Mouse (Mus musculus): ENCODE results near the gene Dnah7b.
"Not testable (repeated sequence)": the region's sequence is repeated elsewhere in the genome, so short reads cannot be mapped to it uniquely, and the experiment has no call there.

The Dnah7b gene

DNA sequence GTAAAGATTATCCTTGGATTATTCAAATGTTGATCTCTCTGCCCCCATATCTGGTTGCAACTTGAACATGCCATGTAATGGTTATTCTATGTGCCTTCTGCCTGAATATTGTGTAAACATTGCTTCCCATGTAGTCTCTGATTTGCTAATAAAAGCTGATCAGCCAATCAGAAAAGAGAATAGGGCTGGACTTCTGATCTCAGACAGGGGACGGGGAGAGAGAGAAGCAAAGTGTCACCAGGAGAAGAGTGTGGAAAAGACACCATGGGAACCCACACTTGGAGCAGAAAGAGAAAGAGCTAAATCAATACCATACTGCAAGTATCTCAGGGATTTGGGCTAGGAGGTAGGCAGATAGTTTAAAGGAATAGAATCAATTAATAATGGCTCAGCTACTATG lies at the start of gene Dnah7b:
Dnah7b (plus strand) TSS at position 301 of the 400 bp plus-strand sequence.
- no peak for DNase-seq (ENCODE audit: low spot score)

DNA sequence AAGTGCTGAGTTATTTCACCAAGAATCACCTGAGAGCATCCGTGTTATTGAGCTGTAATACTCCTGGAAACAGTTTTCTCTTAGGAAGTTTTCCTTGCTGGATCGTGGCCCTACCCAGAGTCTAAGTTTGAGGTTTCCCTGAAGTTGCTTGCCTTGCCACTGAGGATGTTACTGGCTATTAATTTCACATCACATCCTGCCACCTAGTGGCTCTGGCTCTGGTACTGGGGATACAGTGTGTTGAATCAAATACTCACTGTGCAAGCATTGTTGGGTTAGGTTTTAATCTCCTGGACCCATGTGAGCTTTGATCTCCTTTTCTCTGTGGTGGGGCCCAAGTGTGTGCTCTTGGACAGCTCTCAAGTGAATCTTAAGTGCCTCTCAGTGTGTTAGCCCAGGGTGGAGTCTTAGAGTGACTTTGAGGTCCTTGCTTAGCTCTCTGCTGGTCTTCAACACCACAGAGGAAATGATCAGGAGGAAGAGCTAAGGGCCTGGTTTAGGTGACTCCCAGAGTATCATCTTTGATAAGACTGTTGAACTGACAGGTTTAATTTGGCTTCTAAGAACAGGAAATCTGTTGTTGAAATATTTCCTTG lies 47.6 kb upstream of the Dnah7b start:
- DNase-seq (ENCODE audit: low spot score), result peak; percentile 9

DNA sequence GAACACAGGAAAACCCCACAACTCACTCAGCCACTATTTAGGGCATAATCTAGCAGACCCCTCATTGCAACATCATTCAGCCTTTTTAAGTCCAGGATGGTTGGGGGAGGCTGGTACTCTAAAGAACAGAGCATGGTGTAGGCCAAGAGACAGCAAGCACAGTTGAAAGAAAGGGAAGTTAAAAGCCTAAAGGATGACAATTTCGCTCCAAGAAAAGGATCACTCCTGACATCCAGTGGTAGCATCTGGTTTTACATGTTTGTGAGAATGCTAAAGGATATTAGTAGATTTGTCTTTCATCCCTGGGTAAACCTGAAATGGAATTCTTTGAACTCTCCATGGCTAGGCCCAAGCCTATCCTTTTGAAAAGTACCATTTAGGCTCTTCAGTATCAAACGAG lies 43.9 kb upstream of the Dnah7b start:
- DNase-seq (ENCODE audit: low spot score), result peak; percentile 7

DNA sequence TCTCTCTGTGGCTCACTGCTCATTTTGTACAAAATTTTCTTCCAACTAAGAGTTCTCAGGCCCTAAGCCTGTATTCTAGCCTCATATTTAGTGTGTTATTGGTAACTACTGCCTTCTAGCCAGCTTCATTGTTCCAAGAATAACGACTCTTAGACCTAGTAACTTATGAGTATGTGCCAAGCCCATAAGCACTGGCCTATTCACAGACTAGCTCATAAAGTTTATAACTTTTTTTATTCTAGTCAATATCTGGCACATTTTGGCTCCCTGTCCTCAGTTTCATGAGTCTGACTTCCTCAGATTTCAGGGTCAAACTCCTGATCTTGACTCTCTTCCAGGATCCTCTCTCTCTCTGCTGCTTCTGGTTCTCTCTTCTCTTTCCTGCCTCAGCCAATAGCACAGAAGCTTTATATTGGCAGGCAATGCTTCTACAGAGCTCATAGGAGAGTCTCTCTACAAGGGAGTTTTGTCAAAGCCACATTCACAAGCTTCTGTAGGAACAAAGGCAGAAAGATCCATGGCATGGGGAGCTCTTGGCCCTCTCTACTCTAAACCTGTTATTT lies 34.0 kb upstream of the Dnah7b start:
- no peak for DNase-seq (ENCODE audit: low spot score)

DNA sequence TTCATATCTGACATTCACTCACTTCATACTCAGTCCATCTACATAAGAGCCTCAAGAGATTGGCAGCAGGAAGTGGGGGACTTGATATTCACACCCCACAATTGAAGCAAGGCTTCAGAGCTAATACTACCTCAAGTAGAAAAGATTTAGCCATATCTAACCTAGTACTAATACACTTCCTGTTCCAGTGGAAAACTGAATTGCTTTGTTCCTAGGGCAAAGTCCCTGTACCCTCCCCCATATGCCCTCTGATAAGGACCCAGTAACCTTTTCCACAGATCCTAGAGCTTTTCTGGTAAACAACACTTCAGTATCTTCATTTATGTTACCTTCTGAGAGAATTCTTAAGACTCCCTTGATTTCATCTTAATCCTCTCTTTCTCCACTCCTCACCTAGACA lies 17.9 kb upstream of the Dnah7b start:
- DNase-seq (ENCODE audit: low spot score), result no peak

DNA sequence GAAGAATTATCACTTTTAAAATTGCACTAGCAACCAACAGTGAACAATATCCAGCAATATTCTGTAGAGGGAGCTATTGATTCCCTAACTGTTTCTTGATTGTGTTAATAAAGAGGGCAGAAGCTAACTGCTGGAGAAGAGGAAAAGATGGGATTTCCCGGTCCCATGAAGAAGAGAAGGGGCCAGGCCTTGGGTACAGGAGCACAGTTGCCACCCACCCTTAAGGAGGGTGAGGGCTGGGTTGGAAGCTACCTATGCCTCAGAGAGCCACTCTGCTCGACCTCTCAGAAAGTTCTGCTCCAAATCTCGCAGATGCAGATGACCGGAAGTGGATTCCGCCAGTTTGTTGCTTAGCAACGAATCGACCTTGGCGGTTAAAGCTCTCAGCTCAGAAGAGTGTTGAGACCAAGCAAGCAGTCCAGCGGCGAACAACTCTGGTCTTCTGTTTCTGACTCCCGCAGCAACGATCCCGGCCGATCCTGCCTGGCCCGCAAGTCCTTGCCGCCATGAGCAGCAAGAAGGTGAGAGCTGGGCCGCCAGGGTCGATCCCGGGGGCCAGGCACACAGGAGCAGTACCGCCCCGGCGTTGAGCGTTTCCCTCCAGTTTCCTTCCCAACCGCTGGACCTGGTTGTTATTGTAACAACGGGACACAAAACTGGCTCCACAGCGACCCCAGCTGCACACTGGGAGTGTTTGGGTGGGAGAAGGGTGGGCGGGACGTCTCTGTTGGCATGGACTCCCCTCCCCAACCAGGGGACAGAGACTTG lies 553 bp downstream of the Dnah7b start:
- peak; percentile 31 for DNase-seq (ENCODE audit: low spot score)

DNA sequence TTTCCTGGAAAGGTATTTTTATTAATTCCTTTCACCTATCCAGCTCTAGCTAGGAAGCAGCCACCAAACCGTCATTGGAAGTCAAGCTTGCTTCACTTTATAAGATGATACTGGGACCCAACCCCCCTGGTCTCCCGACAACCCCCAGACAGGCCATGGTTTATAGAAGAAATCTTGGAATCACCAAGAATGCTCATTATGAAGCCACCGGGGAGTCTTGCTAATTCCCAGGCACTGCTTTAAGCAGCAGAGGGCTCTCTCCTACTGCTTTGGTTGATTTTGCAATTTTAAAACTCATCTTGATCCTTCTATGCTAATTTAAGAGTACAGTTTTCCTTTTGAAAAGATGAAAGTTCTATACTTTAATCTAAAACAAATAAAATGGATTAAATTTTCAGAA lies 2.7 kb downstream of the Dnah7b start:
- not testable (repeated sequence) for DNase-seq (ENCODE audit: low spot score)

DNA sequence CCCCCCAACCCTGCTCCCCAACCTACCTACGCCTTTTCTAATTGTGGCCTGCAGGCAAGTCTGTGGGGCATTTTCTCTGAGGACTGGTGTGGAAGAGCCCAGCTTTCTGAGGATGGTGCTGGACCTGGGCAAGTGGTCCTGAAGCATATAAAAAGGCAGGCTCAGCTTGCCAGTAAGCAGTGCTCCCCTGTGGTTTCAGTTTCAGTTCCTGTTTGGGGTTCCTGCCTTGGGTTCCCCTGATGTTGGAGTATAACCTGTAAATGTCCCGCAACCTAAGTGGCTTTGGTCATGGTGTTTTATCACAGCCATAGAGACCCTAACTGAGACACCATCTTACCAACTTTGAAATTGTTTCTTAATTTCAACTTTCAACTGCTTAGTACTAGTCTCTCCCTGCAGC lies 11.8 kb downstream of the Dnah7b start:
- no peak for DNase-seq (ENCODE audit: low spot score)

DNA sequence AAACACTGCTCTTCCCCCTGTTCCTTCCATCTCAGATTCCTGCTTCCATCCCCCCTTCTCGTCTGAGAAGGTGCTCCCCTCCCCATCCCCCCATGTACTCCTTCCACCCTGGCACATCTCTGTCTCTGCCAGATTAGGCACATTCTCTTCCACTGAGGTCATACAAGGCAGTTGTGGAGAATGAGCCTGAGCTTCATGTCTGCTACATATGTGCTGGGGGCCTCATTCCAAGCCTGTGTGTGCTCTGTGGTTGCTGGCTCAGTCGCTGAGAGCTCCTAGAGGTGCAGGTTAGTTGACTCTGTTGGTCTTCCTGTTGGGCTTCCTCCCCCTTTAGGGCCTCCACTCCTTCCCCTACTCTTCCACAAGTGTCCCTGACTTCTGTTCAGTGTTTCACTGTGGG lies 34.4 kb downstream of the Dnah7b start:
- no peak for DNase-seq (ENCODE audit: low spot score)

DNA sequence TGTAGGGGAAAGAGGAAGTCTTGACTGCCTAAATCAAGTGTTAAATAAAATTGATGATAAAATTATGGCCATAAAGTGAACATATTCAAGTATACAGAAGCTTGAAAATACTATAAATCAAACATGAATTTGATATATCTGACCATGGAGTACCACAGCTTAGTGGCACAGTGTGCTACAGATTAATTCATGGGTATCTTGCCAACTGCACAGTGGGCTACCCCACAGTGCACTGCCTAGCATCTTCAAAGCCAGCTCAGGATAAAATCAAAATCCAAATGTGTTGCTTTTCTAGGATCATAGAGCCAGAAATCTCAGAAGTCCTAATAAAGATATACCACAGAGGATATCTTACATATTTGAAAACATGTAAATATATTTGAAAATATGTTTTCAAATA lies 46.5 kb downstream of the Dnah7b start:
- DNase-seq (ENCODE audit: low spot score), result not testable (repeated sequence)

DNA sequence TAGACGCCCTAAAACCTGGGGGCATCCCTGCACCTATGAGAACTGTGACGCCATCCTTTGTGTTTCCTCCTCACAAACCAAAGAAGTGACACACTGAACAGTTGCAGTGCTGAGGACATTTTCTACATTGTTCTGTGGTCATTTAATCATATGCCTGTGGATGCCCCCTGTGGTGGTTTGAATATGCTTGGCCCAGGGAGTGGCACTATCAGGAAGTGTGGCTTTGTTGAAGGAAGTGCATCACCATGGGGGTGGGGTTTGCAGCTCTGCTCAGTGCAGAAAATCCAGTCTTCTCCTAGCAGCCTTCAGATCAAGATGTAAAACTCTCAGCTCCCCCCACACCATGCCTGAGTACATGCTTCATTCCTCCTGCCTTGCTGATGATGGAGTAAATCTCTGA lies 51.1 kb downstream of the Dnah7b start:
- DNase-seq (ENCODE audit: low spot score), result not testable (repeated sequence)

DNA sequence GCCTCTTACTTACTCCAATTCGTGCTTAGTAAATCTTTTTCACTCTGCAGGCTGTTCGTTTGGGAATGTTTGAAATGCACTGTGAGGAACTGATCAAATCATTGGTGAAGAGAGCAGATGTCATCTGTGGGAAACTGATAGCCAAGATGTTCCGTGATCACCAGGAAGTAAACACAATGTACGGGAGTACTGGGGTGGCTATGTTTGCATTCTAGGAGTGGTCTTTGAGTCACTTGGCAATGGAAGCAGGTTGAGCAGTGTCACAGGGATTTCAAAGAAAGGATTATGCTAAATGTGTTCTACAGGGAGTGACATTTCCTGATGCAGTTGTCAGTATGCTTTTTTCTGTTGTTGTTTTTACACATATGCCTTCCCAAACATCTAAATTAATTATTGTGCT lies 61.9 kb downstream of the Dnah7b start:
- DNase-seq (ENCODE audit: low spot score), result no peak

DNA sequence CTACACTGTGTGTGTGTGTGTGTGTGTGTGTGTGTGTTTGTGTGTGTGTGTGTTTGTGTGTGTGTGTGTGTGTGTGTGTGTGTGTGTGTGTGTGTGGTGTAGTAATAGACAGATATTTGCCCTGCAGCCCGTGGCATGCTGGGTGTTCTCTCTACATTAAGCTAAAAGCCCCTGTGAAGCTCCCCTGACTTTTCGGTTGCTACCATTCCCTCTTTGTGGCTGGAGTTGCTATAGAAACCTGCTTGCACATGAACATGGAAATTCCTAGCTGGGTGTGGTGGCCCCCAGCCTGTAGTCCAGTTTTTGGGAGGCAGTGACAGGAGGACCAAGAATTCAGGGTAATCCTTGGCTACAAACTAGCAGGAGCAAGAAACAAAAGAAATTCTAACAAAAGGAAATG lies 130.7 kb downstream of the Dnah7b start:
- DNase-seq (ENCODE audit: low spot score), result not testable (repeated sequence)

DNA sequence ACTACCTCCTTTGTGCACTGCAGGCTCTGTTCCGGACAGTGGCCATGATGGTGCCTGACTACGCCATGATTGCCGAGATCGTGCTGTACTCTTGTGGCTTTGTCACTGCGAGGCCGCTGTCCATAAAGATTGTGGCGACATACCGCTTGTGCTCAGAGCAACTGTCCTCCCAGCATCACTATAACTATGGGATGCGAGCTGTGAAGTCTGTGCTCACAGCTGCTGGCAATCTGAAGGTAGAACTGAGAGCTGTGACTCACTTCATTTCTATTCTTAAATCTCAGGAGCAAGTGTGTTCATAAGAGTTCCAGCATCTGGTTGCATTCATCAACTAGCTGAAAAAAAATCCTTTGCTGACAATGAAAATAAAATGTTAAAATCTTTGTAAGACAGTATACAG lies 135.1 kb downstream of the Dnah7b start:
- DNase-seq (ENCODE audit: low spot score), result not testable (repeated sequence)

DNA sequence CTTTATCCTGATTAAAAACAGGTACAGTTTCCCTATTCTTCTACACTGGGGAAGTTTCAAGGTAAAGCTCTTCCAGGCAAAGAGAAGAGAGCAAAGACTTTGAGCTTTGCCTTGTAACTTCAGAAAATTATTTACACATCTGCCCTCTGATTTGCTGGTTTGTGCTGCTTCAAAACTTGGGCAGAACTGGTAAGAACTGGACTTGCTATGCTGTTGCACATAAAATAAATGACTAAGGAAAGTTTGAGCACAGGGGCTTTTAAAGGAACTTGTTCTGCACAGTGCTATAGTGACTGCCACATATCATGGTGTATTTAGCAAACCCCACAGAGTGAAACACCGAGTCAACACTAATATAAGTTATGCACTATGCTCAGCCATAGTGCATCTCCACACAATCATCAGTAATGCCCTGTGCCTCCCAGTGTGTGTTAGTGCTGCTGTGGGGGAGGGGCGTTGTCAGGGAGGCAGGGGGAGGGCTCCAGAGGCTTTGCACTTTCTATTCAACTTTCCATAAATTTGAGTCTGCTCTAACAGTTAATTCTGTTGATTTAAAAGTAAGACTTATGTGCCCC lies 144.0 kb downstream of the Dnah7b start:
- not testable (repeated sequence) for DNase-seq (ENCODE audit: low spot score)

DNA sequence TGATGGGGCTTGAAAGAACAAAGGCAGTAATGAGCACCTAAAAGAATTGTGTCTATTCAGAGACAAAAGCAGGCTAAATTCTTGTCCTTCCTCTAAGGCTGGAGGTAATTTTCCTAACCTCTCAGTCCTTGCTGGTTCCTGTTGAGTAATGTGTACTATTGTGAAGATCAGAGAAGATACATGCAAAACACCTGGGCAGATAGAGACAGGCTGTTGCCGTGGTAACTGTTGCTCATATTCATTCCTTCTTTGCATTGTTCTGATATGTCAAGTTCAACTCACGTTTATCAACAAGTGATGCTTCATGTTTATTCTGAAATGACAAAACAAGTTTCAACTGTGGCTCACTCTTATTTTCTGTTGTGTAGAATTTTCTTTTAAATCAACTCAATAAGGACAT lies 156.6 kb downstream of the Dnah7b start:
- DNase-seq (ENCODE audit: low spot score), result not testable (repeated sequence)

DNA sequence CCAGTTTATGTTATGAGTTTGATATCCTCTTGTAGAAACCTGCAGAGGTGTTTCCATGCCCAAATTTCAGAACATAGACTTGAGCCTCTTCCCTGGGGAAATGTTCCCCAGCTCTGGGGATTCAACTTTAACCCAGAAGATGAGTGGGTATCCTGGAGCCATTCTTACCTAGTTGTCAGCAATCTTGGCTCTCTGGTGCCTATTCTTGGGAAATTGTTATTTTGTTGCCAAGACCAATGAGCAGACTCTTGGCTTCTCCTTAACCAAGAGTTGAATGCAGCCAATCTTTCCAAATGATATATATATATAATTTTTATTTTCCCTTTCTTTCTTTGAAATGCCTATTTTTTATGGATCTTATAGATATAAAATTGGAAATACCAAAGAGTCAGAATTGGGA lies 160.0 kb downstream of the Dnah7b start:
- not testable (repeated sequence) for DNase-seq (ENCODE audit: low spot score)

DNA sequence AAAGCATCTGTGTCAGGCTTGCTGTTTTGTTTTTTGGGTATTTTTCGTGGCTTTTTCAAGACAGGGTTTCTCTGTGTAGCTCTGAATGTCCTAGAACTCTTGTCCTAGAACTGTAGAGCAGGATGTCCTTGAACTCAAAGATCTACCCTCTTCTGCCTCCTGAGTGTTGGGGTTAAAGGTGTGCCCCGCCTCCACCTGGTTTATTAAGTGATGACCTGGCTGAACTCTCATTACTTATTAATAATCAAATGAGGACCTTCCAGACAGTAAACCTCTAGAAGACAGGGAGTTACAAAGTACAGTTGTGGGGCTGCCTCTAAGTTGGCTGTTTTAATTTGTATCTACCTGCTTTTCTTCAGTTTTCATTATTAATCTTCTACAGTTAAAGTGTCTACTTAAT lies 202.7 kb downstream of the Dnah7b start:
- DNase-seq (ENCODE audit: low spot score), result not testable (repeated sequence)

DNA sequence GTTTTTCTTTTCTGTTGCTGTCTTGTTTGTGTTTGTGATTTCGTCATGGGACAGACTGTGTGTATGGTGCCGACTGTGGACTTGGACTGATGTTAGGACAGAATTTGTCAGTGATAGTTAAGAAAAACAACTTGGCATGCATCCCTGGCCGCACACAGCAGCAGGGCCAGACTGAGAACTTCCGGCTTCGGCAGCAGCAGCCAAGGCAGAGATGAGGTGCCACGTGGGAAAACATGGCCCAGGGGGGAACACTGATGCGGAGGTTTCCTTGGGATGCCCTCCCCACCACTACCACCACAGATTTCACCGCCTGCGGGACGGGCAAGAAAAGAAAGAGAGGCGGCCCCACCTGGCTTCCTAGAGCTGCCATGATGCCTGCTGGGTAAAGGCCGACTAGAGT lies 205.8 kb downstream of the Dnah7b start:
- DNase-seq (ENCODE audit: low spot score), result no peak

DNA sequence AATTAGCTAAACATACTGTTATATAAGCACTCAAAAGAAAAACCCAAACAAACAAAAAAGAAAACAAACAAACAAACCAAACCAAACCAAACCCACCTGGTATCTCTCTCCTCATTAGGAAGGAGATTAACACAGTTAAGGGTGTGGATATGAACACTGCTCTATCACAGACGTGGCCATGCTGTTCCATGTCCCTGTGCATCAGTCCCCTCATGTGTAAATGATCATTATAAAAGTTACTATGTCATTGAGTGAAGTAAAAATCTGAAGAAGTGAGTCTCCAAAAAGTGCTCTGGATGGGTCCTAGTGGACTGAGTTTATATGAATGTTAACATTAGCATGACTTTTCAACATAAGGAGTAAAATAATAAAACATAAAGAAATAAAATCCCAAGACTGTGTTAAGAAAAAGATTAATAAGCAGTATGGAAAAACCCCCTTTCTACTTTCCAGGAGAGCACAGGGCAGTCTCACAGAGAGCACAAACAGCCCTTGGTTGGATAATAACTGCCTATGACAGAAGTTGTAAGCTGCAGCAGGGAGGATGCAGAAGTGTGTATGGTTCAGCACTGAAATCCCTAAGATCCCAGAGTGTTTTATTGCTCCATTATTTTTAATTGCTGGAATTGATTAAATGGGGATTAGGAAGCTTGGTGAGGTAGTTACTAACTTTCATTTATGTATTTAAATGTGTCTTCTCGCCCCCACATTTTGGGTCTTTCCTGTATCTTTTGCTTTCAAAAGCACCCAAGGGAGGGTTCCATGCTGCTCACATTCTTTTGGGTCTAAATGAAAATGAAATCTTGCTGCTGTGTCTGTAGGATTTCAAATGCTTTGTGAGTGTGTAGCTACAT lies 212.2 kb downstream of the Dnah7b start:
- DNase-seq (ENCODE audit: low spot score), result not testable (repeated sequence)

DNA sequence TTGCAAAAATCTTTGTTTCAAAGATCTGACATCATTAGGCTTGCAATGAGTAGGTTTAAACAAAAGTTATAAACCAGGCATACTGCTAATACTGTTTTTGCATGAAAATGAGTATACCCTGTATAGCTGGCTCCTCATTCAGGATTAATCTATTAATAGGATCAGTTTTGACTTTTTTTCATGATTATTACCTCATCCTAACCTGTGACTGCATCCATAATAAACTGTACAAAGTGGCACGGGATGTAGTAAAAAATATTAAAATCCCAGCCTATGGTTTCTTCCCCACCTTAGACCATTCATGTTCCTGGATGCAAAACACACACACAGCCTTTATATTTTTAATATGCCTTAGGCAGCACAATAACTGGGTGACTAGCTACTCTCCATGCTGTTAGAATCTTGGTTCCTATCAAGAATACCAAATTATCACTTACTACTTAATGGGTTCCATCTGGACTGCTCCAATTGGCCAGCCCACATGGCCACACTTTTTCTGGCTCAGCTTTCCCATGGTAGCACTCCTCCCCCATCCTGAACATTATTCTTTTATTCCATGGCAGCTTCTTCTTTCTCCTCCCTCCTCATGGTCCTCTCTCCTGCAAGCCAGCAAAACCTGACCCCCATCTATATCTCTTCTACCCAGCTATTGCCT lies 212.9 kb downstream of the Dnah7b start:
- DNase-seq (ENCODE audit: low spot score), result not testable (repeated sequence)

DNA sequence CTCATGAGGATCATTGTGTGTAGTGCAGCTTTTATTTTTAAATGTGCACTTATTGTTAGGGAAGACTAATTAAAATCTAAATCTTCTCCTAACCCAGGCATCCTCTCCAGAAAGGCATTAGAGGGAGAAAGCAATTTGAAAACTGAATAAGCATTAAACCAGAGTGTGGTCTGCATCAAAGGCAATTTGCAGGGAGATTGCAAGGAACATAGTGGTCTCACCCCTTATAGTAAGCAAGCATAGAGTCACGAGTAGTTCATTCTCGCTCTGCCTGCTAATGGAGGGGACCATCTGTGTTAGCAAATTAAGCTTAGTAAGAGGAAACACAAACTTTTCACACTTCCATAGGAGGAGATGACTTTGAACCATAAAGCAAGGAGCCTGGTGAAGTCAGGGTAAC lies 228.3 kb downstream of the Dnah7b start:
- DNase-seq (ENCODE audit: low spot score), result not testable (repeated sequence)

Data from urinary bladder, postnatal 25 days (tissue).